Mouse (Mus musculus): Measurements from ENCODE around the gene Rps27l.
A peak's percentile ranks its signal among the peaks of the same experiment; 100 is the strongest.

Gene Rps27l

DNA sequence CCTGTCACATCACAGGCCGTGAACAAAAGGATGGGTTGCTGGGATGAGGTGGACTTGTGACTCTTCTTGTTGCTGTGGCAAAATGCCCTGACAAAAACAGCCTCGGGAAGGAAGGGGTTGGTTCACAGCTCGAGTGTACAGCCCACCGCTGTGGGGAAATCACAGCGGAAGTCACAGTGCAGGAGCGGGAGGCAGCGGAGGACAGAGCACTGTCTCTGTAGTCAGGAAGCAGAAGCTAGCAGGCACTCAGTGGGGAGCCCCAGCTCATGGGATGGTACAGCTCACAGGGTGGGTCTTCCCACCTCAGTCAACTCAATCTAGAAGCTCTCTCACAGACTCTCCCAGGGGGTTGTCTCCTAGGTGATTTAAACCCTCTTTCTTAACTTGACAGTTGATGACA, 39.5 kb downstream of the Rps27l start:
- DNase-seq = no peak

DNA sequence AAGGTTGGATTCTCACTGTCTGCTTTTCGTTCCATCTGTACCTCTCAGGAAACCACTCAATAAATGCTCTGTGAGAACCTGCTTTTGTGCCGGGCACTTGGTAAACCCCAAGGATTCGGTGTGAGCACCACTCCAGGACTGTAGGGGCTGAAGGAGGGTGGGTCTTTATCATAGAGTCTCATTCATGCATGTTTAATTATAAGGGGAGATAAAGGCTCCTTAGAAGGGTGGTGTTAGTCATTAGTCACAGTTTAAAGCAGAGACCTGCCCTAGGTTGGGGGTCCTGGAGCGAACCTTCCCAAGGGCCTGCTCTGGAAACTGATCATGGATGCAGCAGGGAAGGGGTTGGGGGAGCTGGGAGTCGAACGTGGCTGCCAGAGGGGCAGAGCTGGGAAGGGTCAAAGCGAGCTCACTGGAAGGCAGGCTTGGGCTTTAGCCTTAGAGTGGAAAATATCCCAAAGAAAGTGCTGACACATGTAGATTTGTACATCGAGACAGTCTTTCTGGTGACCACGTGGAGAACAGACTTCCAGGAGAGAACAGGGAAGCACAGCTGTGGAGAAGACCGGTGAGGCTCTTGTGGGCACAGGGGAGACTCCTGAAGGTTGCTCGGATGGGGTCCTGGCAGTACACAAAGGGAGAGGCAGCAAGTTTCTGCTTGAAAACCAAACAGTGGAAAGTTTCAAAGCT, 42.5 kb downstream of the Rps27l start:
- no peak for DNase-seq

DNA sequence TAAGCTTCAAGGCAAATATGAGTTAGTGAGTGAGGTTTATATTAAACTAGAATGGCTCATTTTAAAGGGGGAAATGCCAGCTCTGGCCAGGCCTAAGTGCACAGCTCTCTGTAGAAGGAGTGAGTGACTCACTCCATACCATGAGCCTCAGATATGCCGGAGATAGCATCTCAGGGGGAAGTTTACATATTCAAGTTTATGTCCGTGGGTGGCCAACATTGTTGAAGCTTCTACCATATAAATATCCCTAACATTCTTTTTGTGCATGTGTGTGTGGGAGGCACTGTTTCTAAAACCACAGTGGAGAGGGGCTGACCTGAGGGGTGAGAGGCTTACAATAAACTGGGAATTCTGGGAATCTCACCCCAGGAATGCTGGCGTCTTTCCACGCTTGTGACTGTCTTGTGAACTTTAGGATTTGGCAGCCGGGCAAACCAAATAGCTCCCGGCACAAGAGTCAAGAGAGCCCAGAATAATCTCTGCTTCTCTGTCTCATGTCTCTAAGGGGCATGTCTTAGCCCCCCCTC, 43.1 kb downstream of the Rps27l start:
- peak; percentile 44 for DNase-seq

- no peak for DNase-seq
Observed at GRCm38 (mm10) chr9:66989581-66989980, 43.7 kb downstream of the Rps27l start.

DNA sequence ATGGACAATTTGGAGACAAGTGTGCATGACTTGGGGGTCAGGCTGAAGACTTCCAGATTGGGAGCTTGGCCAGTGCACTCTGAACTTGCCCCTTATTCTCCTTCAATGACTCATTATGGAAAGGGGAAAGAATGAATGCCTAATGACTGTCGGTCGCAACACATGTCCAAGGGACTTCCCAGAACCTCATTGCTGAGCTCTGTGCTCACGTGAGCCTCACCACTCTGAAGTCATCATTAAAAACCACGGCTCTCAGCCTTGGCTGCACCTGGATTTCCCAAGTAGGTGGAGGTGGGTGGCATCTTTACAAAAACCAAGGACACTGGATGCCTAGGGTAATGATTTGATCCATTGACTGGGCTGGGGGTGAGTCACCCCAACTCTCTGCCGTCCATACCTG, 44.2 kb downstream of the Rps27l start:
- no peak for DNase-seq

DNA sequence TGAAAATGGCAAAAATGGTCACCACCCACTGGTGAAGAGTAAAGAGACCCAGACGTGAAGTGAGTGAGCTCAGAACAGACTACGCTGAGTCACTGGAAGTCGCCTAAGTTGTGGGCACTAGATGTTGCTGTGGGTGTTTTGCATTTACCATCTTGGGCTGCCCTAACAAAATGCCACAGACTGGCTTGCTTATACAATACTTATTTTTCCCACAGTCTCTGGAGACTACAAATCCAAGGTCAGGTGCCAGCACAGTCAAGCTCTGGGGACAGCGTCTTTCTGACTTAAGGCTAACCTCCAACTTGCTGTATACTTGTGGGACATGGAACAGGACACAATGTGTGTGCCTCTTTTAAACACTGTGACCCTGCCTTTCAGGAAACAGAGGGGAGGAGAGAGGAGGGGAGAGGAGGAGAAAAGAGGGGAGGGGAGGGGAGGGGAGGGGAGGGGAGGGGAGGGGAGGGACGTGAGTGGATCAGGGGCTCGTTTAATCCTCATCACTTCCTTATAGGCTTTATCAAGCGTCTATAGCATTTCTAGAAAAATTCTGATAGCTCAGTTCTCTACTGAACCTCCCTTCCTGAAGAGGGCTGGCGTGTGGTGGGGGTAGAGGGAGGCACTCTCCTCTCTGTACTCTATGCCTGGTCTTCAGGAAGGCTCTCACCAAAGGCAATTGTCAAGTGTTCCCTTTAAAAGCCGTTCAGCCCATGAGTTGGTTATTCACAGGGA, 45.3 kb downstream of the Rps27l start:
- DNase-seq = peak; percentile 78

GRCm38 (mm10) chr9:66991750-66992410, 46.0 kb downstream of the Rps27l start:
- DNase-seq = no peak

Measured in right cerebral cortex, adult 18-20 months (tissue).